Mouse (Mus musculus) embryonic facial prominence, embryonic 15.5 days (tissue): ENCODE measurements at regions not wholly inside any gene's neighbourhood (a gene's known extent, or its start where the extent isn't known, plus 50 kb on each side); places are given as distances from the start of the nearest gene placed in this dataset.

Source experiments
- ATAC-seq: fragments of 200-750 bp; cut with Nextera tagmentation; 2 replicates; pipeline ENCODE4 v1.8.0; 2017; ENCODE audit warnings: low read depth, moderate TSS enrichment; ENCODE audit not compliant: insufficient number of reproducible peaks, low FRiP score, low TSS enrichment
- H3K27ac ChIP-seq: fragments of 300-500 bp; sonication (generic); replicated peaks from 2 replicates; pipeline ENCODE4 v1.5.1; 2015; ENCODE audit warnings: mild to moderate bottlenecking, inconsistent platforms
- H3K27me3 ChIP-seq: fragments of 300-500 bp; sonication (generic); 2 replicates; pipeline ENCODE4 v1.6.1; 2015; ENCODE audit warnings: inconsistent platforms
- H3K36me3 ChIP-seq: fragments of 300-500 bp; sonication (generic); 2 replicates; pipeline ENCODE4 v1.6.1; 2015; ENCODE audit warnings: mild to moderate bottlenecking, inconsistent platforms
- H3K4me1 ChIP-seq: fragments of 300-500 bp; sonication (generic); 2 replicates; pipeline ENCODE4 v1.6.1; 2015; ENCODE audit warnings: inconsistent platforms
- H3K4me2 ChIP-seq: fragments of 300-500 bp; sonication (generic); replicated peaks from 2 replicates; pipeline ENCODE4 v1.6.1; 2015; ENCODE audit warnings: mild to moderate bottlenecking, inconsistent platforms
- H3K4me3 ChIP-seq: fragments of 300-500 bp; sonication (generic); replicated peaks from 2 replicates; pipeline ENCODE4 v1.5.1; 2015; ENCODE audit warnings: mild to moderate bottlenecking, inconsistent platforms
- H3K9ac ChIP-seq: fragments of 300-500 bp; sonication (generic); 2 replicates; pipeline ENCODE4 v1.6.1; 2015; ENCODE audit warnings: inconsistent platforms
- H3K9me3 ChIP-seq: fragments of 300-500 bp; sonication (generic); replicated peaks from 2 replicates; pipeline ENCODE4 v1.6.1; 2016; ENCODE audit warnings: inconsistent platforms
- WGBS: fragments of 180-500 bp; shearing (Covaris S2); methylation state at CpG from one replicate; pipeline ENCODE4 v1.1.7; 2015; 5-methylcytosine and 5-hydroxymethylcytosine counted together

GRCm38 (mm10) chr3:100362983-100363382 lies 126.1 kb downstream of the Tent5c start:
- H3K27ac ChIP-seq: no peak overlapping the region
- no peak overlapping the region for H3K9ac ChIP-seq
- no peak overlapping the region for H3K4me2 ChIP-seq
- H3K9me3 ChIP-seq: no peaks in the 10 kb centered on the region
- no peak for ATAC-seq
- 75% methylated on average over 3 of the region's 3 CpGs for WGBS
- no peak overlapping the region for H3K4me3 ChIP-seq
- H3K4me1 ChIP-seq: no peaks in the 10 kb centered on the region; the same call in 1 of the 2 replicates
- H3K27me3 ChIP-seq: no peaks in the 10 kb centered on the region
- H3K36me3 ChIP-seq: no peaks in the 10 kb centered on the region

- H3K27me3 ChIP-seq: no peaks in the 10 kb centered on the region
- H3K27ac ChIP-seq: no peak overlapping the region
- ATAC-seq: no peak
- no peaks in the 10 kb centered on the region for H3K4me1 ChIP-seq
- H3K36me3 ChIP-seq: no peaks in the 10 kb centered on the region
- no peaks in the 10 kb centered on the region for H3K9me3 ChIP-seq
- no peak overlapping the region for H3K9ac ChIP-seq
- WGBS: 81% methylated on average over 3 of the region's 3 CpGs
- H3K4me2 ChIP-seq: no peak overlapping the region
- no peak overlapping the region for H3K4me3 ChIP-seq
Observed at GRCm38 (mm10) chr3:100360019-100360418, 129.1 kb downstream of the Tent5c start.

GRCm38 (mm10) chr3:100359036-100359435 lies 130.1 kb downstream of the Tent5c start:
- H3K9me3 ChIP-seq: no peaks in the 10 kb centered on the region
- no peak overlapping the region for H3K9ac ChIP-seq
- no peaks in the 10 kb centered on the region for H3K27me3 ChIP-seq
- H3K36me3 ChIP-seq: no peaks in the 10 kb centered on the region
- 17% methylated on average over 8 of the region's 8 CpGs for WGBS
- H3K4me1 ChIP-seq: no peaks in the 10 kb centered on the region
- peak overlapping the region; percentile 47 for H3K4me2 ChIP-seq
- ATAC-seq: peak; percentile 57; the same call in 1 of the 2 replicates
- H3K27ac ChIP-seq: no peak overlapping the region
- peak overlapping the region; percentile 27 for H3K4me3 ChIP-seq

GRCm38 (mm10) chr3:100333478-100333877 lies 155.6 kb downstream of the Tent5c start:
- Histone ChIP-seq H3K9me3 (no peaks in the 10 kb centered on the region), H3K4me2 (no peak overlapping the region), H3K4me3 (no peak overlapping the region), H3K36me3 (no peaks in the 10 kb centered on the region), H3K27ac (no peak overlapping the region), H3K9ac (no peak overlapping the region), H3K4me1 (no peaks in the 10 kb centered on the region), H3K27me3 (no peaks in the 10 kb centered on the region)
- 78% methylated on average over 2 of the region's 2 CpGs for WGBS
- no peak for ATAC-seq

GRCm38 (mm10) chr3:100318357-100318756 lies 156.2 kb upstream of the Wdr3 start:
- H3K27me3 ChIP-seq: no peaks in the 10 kb centered on the region
- no peak overlapping the region for H3K4me3 ChIP-seq
- no peak overlapping the region for H3K27ac ChIP-seq
- H3K4me2 ChIP-seq: no peak overlapping the region
- no peak for ATAC-seq
- H3K4me1 ChIP-seq: peaks cover 10% of the 10 kb centered on the region; the same call in 1 of the 2 replicates
- no peak overlapping the region for H3K9ac ChIP-seq
- no peaks in the 10 kb centered on the region for H3K36me3 ChIP-seq
- H3K9me3 ChIP-seq: no peaks in the 10 kb centered on the region

- H3K9me3 ChIP-seq: no peaks in the 10 kb centered on the region
- no peaks in the 10 kb centered on the region for H3K36me3 ChIP-seq
- no peaks in the 10 kb centered on the region for H3K27me3 ChIP-seq
- 89% methylated on average over 1 of the region's 1 CpGs for WGBS
- no peak overlapping the region for H3K27ac ChIP-seq
- no peaks in the 10 kb centered on the region for H3K4me1 ChIP-seq
- ATAC-seq: no peak
- no peak overlapping the region for H3K9ac ChIP-seq
- no peak overlapping the region for H3K4me2 ChIP-seq
- no peak overlapping the region for H3K4me3 ChIP-seq
Observed at GRCm38 (mm10) chr3:100287818-100288217, 125.6 kb upstream of the Wdr3 start.

GRCm38 (mm10) chr3:100266976-100267375 lies 104.8 kb upstream of the Wdr3 start:
- no peak for ATAC-seq
- no peaks in the 10 kb centered on the region for H3K36me3 ChIP-seq
- H3K27ac ChIP-seq: no peak overlapping the region

GRCm38 (mm10) chr3:100264991-100265390 lies 102.8 kb upstream of the Wdr3 start:
- Histone ChIP-seq H3K4me3 (no peak overlapping the region), H3K27me3 (no peaks in the 10 kb centered on the region), H3K27ac (no peak overlapping the region), H3K4me1 (no peaks in the 10 kb centered on the region), H3K4me2 (no peak overlapping the region), H3K36me3 (no peaks in the 10 kb centered on the region), H3K9me3 (no peaks in the 10 kb centered on the region), H3K9ac (no peak overlapping the region)
- ATAC-seq: no peak
- WGBS: 52% methylated on average over 5 of the region's 5 CpGs

More at GRCm38 (mm10) chr3:100266976-100267375, 104.8 kb upstream of the Wdr3 start:
- Histone ChIP-seq H3K4me3 (no peak overlapping the region), H3K9ac (no peak overlapping the region), H3K4me2 (no peak overlapping the region), H3K27me3 (no peaks in the 10 kb centered on the region), H3K9me3 (no peaks in the 10 kb centered on the region), H3K4me1 (no peaks in the 10 kb centered on the region)
